Mouse (Mus musculus) adrenal gland, postnatal 14 days (tissue): Measurements from ENCODE around the gene Cideb. TPM values are rescaled to one million over a fixed set of nuclear protein-coding genes. Genes with fewer than 3 reads are reported as not detected.

Source experiments
- DNase-seq: peaks from one replicate; pipeline ENCODE4 v3.0.0; 2021; ENCODE audit warnings: mixed read lengths
- total RNA-seq: library from RNA; stranded (reverse); gene quantifications from 2 replicates; pipeline ENCODE4 v1.2.3, GENCODE M21; 2021

Gene Cideb
- total RNA-seq, 1 experiment from 2014 or later = 22.1 TPM

DNA sequence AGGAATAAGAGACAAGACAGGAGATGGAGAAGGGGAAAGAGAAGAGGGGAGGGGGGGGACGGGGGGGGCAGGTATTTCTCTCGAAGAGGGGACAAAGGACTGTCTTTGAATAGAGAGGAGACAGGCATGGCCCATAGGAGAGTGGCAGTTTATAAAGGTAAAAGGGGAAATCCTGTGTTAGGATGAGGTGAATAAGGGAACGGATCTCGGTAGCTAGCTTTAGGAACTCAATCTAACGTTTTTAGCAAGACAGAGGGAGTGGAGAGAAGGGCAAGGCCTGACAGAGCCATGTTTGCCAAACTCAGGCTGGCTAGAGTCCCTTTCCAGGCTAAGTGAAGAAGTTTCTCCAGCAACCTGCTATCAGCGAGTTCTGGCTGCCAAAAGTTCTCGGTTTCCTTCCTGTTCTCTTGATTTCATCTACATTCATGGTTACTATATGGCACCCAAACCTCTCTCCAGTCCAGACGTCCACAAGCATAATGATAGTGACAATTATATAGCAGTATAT is 35.8 kb downstream of the Cideb start:
- no peak for DNase-seq

DNA sequence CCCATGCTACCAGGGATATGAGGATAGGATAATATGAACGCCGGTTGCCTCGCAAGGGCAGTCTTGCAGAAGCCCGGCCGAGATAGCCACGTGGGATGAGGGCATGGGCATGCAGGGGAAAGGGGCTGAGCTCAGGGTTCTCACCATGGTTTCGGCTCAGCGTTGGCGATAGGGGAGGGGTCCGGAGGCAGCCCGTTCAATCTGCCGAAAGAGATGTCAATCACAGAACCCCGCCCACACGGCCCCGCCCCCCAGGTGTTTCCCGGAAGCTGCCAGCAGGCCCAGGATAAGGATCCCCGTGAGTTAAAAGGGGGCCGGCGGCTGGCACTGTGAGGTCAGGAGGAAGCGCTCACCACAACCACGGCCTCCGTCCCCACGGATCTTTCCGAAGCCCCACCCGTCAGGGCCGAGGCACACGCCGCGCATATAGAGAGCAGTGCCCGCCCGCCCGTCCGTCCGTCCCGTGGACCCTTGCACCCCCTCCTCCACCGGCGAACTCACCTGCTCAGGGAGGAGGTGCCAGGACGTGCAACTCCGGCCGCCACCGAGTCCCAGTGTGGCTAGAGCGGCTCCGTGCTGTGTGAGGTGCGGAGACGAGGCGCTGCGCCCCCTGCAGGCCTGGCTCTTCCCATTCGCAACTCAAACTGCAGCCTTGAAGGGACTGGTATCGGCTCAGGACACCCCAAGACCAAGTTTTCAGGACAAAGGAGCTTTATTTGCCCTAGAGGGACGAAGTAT is 36.4 kb downstream of the Cideb start, which contains the start of gene Rabggta:
Gene Rabggta (minus strand): TSS at position 564 of the 738 bp plus-strand sequence.
- peak; percentile 96 for DNase-seq

DNA sequence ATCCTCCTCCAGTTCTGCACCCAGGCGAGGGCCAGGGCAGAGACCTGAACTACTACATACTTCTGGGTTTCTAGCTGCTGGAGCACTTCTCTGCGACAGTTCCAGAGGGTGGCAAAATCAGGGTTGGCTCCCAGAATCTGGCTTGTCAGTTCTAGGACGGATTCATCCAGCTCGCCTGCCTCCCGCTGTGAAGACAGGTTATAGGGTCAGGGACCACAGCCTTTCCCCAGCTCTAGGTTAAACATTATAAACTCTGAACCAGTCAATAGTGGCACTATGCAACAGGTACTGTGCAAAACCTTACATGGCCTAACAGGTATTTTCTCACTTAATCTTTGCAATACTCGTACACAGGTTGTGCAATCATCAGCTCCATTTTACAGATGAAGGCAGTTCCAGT is 37.2 kb downstream of the Cideb start:
- DNase-seq = no peak

DNA sequence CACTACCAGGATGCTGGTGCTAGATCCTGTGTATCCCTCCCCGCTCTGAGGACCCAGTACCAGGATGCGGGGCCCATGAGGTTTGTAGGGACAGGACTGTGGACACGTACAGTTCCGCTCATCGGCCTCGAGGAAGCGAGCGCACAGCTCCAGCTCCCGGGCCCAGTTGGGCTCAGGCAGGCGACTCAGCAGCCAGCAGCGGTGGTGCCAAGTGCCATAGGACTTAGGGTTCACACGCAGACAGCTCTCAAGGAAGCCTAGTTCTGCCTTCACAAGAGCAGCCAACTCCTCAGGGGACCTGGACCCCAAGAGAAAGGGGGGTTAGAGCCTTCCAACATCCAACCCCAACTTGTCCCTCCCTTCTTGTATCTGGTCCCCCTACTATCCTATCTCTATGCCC is 37.6 kb downstream of the Cideb start:
- DNase-seq = no peak

DNA sequence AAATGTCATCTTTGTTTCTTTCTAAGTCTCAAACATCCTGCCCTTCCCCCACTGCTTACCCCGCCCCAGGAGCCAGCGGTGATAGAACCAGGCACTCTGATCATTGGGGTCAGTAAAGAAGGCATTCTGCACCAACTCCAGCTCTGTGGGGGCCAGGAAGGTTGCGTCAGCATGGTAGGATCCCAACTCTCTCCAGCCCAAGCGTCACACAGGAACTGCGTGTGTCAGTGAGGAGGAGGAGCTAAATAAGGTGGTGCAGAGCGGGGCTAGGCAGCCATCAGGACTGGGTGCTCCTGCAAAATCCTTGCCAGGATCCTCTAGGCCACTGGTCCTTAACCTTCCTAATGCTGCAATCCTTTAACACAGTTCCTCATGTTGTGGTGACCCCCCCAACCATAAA is 38.5 kb downstream of the Cideb start:
- no peak for DNase-seq

DNA sequence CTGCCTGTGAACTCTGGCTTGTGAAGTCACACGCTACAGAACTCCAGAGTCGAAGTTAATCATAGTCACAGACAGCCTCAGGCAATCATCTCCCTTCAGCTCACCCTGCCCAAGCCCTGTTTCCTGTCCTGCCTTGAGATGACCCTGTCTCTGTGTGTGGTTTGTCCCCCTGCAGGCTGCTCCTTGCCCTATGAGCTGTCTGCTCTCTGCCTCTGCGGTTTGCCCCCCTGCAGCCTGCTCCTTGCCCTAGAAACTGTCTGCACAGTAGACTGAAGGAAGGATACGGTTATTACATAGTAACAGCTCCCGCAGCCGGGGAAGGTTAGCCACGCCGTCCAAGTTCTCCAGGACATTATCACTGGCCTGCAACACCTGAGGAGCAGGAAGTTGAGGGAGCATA is 41.4 kb downstream of the Cideb start:
- no peak for DNase-seq

DNA sequence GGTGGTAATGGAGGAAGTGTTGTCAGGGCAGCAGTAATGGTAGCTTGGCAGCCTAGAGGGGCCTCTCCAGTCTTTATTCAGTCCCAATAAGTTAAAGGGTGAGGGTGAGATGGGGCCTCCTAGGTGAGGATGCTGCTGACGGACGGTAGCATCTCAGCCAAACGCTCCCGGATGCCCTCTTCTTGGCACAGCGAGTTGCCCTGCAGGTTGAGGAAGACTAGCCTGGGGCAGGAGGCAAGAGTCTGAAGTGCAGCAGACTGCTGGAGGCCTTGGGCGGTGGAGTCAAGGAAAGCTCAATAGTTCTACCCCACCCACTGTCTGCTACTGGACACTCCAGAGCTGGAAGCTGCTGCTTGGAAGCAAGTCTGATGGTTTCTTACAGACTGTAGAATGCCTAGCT is 42.0 kb downstream of the Cideb start:
- no peak for DNase-seq

DNA sequence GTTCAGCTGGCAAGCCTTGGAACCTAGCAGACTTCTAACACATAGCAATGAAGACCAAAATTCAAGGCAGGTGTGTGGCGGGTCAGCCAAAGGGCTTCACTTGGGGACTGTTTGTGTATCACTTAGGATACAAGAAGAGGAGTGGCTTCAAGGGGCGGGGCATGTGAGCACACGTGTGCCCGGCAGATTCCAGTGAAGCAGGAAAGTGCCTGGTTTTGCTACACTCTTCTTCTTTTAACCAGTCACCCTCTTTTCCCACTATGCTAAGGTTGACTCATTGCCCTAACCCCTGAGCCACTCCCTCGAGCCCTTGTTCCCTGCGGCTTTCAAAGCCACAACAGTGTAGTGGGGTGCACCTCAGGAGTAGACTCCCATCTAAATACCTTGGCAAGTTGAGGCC is 43.4 kb downstream of the Cideb start:
- no peak for DNase-seq

DNA sequence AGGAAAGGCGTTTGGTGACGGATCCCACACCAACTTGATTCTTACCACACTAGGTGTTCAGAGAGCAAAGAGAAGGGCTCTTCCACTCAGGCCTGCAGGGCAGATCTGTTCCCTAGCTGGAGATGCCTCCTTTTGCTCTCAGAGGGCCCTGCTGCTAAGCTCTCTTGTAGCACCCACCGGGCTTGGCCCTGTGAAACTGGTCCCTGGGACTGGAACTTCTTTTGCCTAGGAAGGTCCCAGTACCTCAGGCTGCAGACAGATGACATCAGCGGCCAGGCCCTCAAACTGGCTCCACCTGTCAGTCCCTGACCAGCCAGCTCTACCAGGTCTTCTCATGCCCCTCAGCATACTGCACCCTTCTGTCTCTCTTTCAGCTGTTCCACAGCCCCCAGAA is 44.5 kb downstream of the Cideb start, which contains the start of gene Tgm1:
Gene Tgm1 (minus strand): TSS at position 198 of the 394 bp plus-strand sequence.
- DNase-seq = no peak

DNA sequence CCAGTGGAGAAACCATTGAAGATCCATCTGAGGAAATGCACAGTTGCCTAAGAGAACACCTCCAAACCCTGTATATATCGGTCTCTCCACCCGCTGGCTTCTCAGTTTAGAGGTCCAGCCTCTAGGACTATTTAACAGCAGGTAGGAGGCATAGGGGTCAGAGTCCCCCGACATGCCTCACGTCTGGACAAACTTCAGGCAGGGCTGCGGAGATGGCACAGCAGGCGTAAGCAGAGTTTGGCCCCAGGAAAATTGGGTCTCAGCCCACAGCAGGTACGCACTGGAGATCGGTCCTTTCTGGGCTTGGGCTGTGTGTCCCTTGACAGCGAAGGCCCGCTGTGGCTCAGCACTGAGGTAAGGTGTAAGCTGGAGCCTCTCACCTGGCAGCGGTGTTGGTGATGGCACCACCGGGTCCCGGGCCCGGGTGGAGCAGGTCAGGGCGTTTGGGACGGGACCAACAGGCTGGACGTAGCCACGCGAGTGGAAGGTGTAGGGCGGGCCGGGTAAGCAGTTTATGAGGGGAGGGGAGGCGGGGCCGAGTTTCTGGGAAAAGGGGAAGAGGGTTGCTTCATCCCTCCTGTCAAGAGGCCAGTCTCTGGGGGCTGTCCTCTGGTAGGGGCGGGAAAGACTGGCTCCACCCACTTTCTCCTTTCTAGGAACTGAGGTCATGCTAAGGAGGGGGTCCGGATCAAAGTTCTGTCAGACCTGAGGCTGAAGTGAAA is 45.1 kb downstream of the Cideb start:
- DNase-seq = peak; percentile 20

DNA sequence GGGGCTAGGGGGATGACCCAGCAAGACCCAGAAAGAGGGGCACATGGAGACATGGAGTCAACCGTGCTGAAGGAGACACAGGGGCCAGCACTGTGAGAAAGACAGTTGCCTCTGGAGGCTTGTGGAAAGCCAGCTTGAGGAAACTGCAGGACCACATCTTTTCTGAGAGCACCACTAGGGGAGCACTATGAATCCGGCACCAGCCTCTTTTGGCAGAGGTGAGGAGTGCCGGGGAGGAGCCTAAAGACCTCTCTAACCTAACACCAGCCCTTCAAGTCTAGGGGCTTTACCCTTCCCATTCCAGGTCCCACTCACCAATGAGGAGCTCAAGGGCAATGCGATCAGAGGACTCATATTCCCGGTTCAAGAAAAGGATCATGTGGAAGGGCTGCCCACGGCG is 46.5 kb downstream of the Cideb start:
- DNase-seq = no peak

DNA sequence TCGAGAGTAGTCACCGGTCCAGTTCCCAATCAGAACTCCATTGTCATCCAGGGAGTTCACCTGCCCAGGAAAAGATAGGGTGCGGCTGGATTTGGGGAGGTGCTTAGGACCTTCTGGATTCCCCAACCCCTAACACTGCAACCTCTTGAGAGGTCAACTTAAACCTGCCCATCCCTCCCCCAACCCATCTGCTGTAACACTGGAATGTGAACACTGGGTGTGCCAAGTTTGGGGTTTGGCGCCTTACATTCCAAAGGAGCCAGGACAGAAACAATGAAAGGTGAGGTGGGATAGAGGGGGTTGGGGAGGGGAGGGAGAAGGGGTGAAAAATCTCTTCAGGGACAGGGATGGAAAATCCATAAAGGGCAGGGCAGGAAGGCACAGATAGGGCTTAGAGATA is 48.7 kb downstream of the Cideb start:
- DNase-seq = no peak

DNA sequence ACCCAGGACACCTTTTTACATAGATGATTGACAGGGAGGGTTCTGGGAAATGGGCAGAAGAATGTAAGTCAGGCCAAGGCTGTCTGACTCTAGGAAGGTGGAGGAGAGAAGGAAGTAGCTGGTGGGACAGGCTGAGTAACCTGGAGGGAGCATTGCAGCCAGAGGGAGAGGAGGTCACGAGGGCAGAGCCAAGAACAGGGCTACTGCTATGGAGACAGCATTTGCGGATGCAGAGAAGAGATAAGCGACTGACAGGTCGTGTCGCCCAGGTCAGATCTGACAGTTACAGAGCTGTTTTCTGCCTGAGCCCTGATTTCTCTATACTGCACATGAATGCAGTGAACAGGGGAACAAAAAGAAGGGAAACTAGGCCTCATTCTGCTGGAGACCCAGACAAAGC is 50.9 kb downstream of the Cideb start:
- no peak for DNase-seq

DNA sequence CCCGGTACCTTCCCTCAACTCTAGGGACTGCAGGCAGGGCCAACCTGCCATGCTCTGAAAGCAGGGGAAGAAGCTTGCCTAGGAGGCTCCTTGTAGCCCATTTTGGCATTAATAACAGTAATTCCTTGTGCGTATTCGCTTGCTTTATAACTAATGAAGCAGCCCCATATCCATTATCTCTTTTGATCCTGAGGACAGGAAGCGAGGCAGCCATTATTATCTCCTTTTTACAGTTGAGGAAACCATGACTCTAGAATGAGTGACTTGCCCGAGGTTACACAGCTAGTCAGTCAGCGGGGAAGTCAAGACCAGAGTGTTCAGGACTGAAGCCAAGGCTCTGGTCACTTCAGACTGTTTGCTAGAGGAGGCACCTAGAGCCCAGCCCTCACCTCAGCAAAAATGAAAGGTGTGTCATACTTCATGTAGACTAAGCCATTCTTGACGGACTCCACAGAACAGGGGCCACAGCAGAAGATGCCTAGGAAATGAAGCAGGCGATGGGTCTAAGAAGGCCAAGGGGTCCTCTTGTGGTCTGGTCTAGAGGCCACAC is 52.1 kb downstream of the Cideb start:
- DNase-seq = no peak

Other genes starting within 250 kb of the Cideb start
- gene Cpne6, start 248.0 kb downstream of the Cideb start, total RNA-seq = 0.45 TPM in 1 of 2 replicates, not detected in the other
- not detected in 2 replicates for gene Nrl, start 233.5 kb downstream of the Cideb start, total RNA-seq
- gene Pck2, start 218.2 kb downstream of the Cideb start, total RNA-seq = 35.1 and 42.8 TPM in 2 replicates
- 99.9 and 118 TPM in 2 replicates for gene Dcaf11, start 198.5 kb downstream of the Cideb start, total RNA-seq
- 1.2 TPM in 1 of 2 replicates, not detected in the other for gene A730061H03Rik, start 198.1 kb downstream of the Cideb start, total RNA-seq
- 0.79 and 2.1 TPM in 2 replicates for gene Fitm1, start 182.8 kb downstream of the Cideb start, total RNA-seq
- 316 and 330 TPM in 2 replicates for gene Psme1, start 180.3 kb downstream of the Cideb start, total RNA-seq
- gene Emc9, start 173.2 kb downstream of the Cideb start, total RNA-seq = 37.5 and 45.2 TPM in 2 replicates
- gene Psme2, start 167.3 kb downstream of the Cideb start, total RNA-seq = 349 and 376 TPM in 2 replicates
- 24.8 and 37.7 TPM in 2 replicates for gene Rnf31, start 166.8 kb downstream of the Cideb start, total RNA-seq
- gene Irf9, start 154.9 kb downstream of the Cideb start, total RNA-seq = 12.9 and 16.7 TPM in 2 replicates
- gene Rec8, start 140.4 kb downstream of the Cideb start, total RNA-seq = 4.4 and 6.9 TPM in 2 replicates
- gene Ipo4, start 122.5 kb downstream of the Cideb start, total RNA-seq = 78.2 and 105 TPM in 2 replicates
- gene Gm49378, start 120.6 kb downstream of the Cideb start, total RNA-seq = 2.4 and 3.9 TPM in 2 replicates
- gene Tm9sf1, start 114.7 kb downstream of the Cideb start, total RNA-seq = 68.4 and 78.5 TPM in 2 replicates
- 1.9 and 3.1 TPM in 2 replicates for gene Tssk4, start 108.3 kb downstream of the Cideb start, total RNA-seq
- gene Mdp1, start 98.0 kb downstream of the Cideb start, total RNA-seq = 50.4 and 60.3 TPM in 2 replicates
- 24.0 and 25.8 TPM in 2 replicates for gene Gmpr2, start 86.5 kb downstream of the Cideb start, total RNA-seq
- 297 and 307 TPM in 2 replicates for gene Nedd8, start 86.3 kb downstream of the Cideb start, total RNA-seq
- gene Tinf2, start 76.6 kb downstream of the Cideb start, total RNA-seq = 26.1 and 27.4 TPM in 2 replicates
- 0.74 and 2.3 TPM in 2 replicates for gene Tgm1, start 44.5 kb downstream of the Cideb start, total RNA-seq
- 19.5 and 21.1 TPM in 2 replicates for gene Rabggta, start 36.2 kb downstream of the Cideb start, total RNA-seq
- 81.5 and 93.6 TPM in 2 replicates for gene Dhrs1, start 12.8 kb downstream of the Cideb start, total RNA-seq
- gene Nop9, start 12.8 kb downstream of the Cideb start, total RNA-seq = 15.9 and 16.2 TPM in 2 replicates
- 0.11 and 0.37 TPM in 2 replicates for gene Ltb4r2, start 3.0 kb upstream of the Cideb start, total RNA-seq
- gene Ltb4r1, start 7.5 kb upstream of the Cideb start, total RNA-seq = 0.48 and 0.71 TPM in 2 replicates
- gene Adcy4, start 25.6 kb upstream of the Cideb start, total RNA-seq = 14.3 and 17.3 TPM in 2 replicates
- gene Ripk3, start 30.4 kb upstream of the Cideb start, total RNA-seq = 5.2 and 7.8 TPM in 2 replicates
- gene Nfatc4, start 64.7 kb upstream of the Cideb start, total RNA-seq = 23.8 and 31.2 TPM in 2 replicates
- 14.1 and 18.8 TPM in 2 replicates for gene Nynrin, start 95.6 kb upstream of the Cideb start, total RNA-seq
- 0.11 and 0.34 TPM in 2 replicates for gene Cbln3, start 125.9 kb upstream of the Cideb start, total RNA-seq
- gene Khnyn, start 126.5 kb upstream of the Cideb start, total RNA-seq = 19.2 and 23.8 TPM in 2 replicates
- 83.3 and 100 TPM in 2 replicates for gene Sdr39u1, start 141.8 kb upstream of the Cideb start, total RNA-seq
- 4.3 and 5.9 TPM in 2 replicates for gene Cma1, start 186.2 kb upstream of the Cideb start, total RNA-seq
- 0.70 TPM in 1 of 2 replicates, not detected in the other for gene Cma2, start 192.5 kb upstream of the Cideb start, total RNA-seq